Mouse (Mus musculus): ENCODE results near the gene Eipr1.
"Not testable (repeated sequence)": the region's sequence is repeated elsewhere in the genome, so short reads cannot be mapped to it uniquely, and the experiment has no call there.

Eipr1 gene

DNA sequence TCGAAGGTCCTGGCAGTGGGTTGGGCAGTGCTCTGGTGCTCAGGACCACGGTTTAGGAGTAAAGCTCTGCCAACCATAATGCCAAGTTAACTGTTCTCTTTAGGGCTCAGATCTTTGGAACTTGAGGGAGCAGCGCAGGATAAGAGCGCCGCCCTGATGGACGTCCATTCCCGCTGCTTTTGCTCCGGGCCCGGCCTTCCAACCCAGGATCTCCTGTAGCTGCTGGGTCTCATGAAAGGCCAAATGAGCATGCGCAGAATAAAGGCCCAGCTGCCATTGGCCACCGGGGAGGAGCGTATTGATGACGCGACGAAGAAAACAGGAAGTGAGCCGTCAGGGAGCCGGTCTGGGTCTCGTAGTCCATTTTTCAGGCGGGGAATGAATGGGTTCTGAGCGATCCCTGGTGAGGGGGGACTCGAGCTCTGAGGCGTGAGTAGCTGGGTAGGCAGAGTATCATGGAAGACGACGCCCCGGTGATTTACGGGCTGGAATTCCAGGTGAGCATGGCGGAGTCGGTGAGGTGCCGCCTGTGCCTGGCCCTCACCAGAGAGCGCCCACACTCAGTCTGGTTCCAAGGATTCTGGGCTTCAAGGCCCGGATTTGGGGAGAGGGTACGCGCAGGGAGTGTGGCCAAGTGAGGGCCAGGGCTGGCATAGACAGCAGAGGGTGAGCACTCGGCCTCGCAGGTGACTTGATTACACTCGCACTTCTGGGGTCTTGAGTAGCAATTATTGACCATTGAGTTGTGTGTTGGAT lies at the start of gene Eipr1:
Gene Eipr1 (plus strand): TSS at position 296 of the 756 bp plus-strand sequence.
- DNase-seq (ENCODE audit: extremely low spot score, low read depth, low spot score): peak; percentile 93

DNA sequence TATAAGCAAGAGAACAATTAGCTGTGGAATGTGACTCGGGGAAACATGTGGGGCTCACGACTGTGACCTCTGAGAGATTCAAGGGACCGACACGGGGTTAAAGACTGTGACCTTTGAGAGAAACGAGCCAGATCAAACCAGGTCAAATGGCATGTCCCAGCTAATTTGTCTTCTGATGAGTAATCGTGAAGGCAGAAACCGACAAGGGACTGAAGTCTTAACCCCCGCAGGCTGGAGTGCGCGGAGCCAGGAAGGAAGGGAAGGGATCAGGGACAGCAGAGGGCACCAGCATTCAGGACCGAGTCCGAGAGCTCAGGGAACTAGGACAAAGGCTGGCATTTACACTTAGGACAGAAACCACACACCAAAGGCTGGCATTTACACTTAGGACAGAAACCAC lies 47.2 kb upstream of the Eipr1 start:
- no peak for DNase-seq (ENCODE audit: extremely low spot score, low read depth, low spot score)

DNA sequence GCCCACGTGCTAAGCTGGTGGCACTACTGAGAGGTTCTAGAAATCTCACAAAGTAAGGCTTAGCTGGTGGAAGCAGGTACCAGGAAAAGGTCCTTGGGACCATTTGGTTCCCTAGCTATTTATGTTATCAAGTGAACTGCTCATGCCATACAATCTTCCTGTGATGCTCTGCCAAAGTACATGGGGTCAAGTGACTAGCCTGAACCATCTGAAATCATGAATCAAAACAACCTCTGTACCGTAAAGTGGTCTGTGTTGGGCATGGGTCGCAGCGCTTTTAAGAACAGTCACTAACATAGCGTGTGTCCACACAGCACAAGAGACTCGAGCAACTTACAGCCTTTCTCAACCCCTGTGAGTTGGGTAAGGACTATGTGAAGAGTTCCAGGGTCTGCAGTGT lies 46.4 kb upstream of the Eipr1 start:
- DNase-seq (ENCODE audit: extremely low spot score, low read depth, low spot score): no peak

DNA sequence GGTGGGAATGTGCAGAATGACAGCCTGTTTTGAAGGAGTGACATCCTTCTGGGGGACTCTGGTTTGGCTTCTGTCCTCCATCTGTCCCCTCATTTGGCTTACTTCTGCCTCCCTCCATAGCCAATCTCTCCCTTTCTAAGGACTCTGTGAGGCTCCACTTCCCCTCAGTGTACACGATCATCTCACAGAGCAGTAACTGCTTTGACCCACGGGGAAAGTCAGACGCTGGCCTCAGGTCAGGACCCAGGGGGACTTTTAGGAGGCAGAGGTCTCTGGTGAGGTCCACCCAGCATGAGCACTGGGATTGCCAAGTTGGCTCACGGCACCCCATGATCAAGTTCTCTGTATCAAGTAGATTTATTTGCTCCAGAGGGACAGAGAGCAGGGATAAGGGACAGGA lies 43.4 kb upstream of the Eipr1 start:
- DNase-seq (ENCODE audit: extremely low spot score, low read depth, low spot score): no peak

DNA sequence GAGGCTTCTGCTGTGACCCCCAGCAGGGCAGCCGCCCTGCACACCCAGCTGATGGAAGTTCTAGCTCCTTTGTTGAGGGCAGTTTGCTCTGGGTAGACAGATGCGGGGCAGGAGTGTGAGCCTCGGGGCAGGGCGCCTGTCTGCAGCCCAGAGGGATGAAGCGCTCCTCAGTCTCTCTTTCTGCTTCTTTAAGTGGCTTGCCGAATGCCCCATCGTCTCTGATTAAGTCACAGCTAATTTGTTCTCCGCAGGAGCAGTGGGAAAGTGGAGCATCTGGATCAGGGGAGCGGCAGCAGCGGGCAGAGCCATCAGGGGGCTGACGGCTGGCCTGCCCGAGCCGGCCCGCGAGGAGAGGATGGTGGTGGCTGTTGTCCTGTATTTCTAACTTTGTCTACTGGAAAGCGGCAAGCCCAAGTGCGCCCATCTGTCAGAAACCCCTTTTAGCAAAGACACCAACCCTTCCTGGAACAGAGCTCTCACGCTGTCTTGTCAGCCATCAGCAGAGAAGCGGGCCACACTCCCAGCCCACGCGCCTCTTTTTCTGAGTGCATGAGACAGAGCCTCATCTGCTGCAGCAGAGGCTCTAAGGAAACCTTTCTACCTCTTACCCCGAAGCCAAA lies 40.9 kb upstream of the Eipr1 start:
- no peak for DNase-seq (ENCODE audit: extremely low spot score, low read depth, low spot score)

DNA sequence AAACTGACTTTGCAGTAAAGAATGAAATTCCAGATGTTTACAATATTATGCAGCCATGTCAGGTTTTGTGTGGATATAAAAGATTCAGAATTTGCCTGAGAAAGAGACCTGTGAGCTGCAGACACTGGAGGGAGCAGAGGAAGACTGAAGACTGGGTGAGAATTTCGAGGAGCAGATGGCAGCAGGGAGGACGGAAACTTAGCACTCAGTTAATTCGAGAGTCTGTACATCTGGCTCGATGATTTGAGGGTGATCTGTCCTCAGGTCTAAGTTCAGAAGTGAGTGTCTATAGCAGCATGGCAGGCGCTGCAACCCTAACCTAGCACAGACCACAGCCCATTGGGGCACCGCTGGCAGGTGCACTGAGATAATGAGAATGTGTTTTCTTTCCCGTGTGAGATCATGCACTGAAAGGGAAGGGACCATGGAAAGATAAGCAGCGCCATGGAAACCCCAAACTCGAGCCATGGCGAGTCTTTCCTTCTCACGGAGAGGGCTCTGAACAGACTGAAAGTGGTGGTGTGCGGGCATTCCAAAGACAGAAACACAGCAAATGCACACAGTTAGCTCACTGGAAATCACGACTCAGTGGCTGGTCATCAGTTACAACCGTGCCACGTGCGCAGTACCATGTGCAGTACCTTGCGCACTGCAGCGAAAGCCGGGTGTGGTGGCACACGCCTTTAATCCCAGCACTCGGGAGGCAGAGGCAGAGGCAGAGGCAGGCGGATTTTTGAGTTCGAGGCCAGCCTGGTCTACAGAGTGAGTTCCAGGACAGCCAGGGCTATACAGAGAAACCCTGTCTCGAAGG lies 36.6 kb upstream of the Eipr1 start:
- no peak for DNase-seq (ENCODE audit: extremely low spot score, low read depth, low spot score)

DNA sequence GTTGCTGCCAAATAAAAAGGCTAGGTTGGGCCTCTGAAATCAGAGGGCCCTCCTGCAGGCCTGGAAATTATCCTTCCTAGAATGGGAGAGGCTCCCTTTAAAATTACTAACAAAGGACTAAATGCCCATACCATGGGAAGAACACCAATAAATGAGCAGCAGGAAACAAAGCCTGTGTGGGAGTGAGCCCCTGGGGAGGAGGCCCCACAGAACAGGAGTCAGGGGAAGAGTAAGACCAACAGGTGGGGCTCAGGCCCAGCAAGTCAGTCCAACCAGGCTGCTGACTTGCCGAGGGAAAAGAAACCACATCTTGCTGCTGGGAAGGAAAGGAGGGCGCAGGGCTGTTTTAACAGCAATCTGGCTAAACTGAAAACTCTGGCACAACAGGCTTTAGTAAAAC lies 34.5 kb upstream of the Eipr1 start:
- no peak for DNase-seq (ENCODE audit: extremely low spot score, low read depth, low spot score)

DNA sequence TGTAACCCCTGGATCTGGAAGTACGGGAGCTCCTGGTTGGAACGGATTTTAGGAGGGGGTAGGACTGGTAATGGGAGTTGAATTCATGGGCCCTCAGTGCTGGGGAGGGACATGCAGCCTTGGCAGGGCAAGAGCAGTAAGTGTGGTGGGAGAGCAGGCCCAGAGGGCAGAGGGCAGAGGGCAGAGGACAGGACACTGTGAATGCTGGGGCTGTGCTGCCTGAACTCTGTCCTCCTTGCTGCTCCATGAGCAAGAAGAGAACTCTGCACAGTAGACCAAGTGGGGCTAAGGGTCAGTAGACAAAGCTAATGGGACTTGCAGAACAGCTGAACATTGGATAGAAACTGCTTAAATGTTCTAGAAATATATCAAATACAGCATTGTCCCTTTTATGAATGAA lies 33.5 kb upstream of the Eipr1 start:
- DNase-seq (ENCODE audit: extremely low spot score, low read depth, low spot score): no peak

DNA sequence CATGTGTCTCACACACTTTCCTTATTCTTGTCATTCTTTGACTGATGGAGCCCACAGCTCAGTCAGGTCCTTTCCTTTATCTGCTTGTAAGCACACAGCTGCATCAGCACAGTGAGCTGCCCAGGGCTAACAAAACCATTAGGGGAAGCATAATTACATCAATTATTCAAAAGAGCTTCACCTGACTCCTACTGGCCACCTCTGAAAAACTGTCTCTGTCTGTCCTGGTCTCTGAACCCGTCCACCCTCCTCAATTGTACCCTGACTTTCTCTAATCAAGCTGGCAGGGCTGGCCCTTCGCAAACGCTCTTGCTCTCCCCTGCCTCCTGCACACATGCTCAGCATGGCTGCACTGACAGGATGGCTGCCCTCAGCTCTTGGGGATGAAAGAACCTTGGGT lies 27.2 kb upstream of the Eipr1 start:
- DNase-seq (ENCODE audit: extremely low spot score, low read depth, low spot score): no peak

DNA sequence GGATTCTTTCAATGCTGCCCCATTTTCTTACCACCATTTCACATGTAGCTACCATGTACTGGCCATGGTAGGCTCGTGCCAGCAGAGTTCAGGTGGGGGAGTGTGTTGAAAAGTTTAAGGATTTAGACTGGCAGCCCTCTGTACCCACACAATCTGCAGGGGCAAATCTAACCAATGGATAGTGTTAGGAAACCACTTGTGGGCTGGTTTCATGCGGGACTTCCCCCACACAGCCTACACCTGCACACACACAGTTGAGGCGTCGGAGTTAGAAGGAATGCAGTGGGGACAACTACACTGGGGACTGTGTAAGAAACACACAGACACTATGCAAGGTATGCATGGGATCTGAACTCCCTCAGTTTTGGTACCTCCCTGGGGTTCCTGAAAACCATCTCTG lies 25.4 kb upstream of the Eipr1 start:
- no peak for DNase-seq (ENCODE audit: extremely low spot score, low read depth, low spot score)

DNA sequence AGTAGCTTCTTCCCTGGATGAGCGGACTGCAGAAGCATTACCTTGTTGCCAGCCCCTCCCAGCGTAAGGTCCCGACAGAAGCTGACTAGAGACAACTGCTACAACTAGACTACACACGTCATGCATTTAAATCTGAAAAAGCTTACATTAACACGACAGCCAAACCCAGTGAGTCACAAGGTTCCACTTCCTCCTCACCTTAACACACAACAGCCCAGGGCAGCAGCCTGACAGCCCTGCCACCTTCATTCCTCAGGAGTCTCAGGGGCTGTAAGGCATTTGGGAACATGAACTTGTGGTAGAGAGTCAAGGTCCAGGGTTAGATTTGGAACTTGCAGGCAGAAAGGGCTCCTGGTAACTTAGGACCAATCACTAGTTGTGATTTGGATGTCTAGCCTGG lies 24.5 kb upstream of the Eipr1 start:
- no peak for DNase-seq (ENCODE audit: extremely low spot score, low read depth, low spot score)

DNA sequence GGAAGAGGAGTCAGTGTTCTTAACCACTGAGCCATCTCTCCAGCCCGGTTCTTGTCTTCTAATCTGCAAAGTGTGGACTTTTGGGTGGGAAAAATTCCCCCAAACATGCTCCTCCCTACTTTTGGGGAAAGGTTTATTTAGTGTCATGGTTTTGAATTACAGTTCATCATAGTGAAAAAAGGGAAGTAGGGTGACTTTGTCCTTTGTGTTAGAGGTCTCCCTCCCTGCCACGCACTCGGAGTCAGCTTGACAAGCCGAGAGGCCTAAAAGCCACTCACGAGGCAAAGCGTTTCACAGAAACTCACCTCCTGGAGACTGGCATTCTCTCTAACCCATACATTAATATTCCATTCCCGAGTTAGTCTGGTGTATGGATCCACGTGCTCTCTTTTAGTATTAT lies 19.0 kb upstream of the Eipr1 start:
- no peak for DNase-seq (ENCODE audit: extremely low spot score, low read depth, low spot score)

DNA sequence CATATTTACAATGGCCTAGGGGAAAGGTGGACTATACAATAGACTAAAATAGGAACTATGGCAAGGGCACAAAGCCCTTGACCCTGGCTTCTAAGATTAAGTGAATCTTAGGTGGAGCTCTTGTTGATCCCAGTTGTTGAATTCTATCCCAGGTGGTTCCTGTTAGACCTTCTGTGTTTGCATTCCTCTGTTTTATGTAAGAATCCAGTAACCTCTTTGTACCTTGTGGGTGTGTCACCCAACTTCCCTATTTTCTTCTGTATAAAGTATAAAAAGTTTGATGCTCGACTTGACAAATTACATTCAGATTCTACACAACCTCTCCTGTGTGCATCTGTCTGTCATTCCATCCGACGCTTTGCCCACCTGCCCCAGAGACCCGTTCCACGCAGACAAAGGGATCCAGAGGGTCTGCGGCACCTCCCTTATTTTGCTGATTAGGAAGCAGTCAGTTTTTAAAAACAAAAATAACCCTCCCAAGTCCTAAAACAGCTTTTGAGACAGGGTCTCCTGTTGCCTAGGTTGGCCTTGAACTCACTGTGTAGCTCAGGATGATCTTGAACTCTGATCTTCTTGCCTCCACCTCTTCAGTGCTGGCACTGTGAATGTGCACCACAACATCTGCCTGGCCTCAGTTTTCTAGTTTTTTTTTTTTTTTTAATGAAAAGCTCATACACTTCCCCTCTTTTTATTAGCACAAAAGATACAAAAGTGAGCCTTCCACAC lies 17.9 kb upstream of the Eipr1 start:
- not testable (repeated sequence) for DNase-seq (ENCODE audit: extremely low spot score, low read depth, low spot score)

DNA sequence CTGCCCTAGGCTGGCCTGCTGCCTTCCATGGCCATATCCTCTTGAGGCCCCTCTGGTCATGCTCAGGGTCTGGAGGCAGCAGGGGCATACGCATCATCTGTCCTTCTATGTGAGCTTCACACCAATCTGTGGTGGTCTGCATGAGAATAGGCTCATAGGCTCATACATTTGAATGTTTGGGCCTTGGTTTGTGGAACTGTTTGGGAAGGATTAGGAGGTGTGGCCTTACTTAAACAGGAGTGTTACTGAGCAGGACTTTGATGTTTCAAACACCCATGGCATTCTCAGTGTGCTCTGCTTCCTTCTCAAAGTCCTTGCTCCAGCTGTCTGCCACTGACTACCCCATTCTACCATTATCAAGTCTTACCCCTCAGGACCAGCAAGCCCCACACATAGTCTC lies 17.3 kb upstream of the Eipr1 start:
- no peak for DNase-seq (ENCODE audit: extremely low spot score, low read depth, low spot score)

DNA sequence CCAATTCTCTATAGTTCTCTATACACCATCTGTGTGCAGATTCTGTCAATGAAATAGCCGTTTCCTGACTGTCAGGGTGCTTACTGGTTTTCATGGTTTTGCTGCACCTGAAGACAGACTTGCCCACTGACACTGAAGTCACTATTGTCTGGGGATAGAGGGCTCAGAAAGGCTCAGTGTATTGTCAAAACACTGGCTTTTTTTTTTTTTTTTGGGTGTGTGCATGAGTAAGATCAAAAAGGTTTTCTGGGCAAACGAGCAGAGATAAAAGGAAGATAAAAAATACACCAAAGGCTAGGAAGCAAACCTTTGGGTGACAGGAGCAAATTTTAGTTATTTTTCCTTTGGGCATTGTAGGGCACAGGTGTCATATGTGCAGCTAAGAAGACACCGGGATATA lies 16.3 kb upstream of the Eipr1 start:
- no peak for DNase-seq (ENCODE audit: extremely low spot score, low read depth, low spot score)

DNA sequence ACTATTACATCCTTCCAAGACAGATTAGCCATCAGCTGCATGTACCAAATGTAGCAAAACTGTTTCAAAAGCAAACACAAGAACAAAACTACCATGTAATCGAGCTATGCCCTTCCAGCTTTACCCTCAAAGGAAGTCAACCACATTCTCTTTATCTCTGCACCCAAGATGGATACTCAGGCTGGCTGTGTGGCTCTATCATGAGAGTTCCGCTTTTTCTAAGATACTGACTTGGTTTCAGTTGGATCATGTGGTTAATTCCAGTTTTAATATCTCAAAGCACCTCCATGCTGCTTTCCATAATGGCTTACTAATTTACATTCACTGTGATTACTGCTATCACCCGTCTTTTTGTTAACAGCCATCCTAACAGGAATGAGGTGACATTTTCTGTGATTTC lies 8.3 kb upstream of the Eipr1 start:
- no peak for DNase-seq (ENCODE audit: extremely low spot score, low read depth, low spot score)

DNA sequence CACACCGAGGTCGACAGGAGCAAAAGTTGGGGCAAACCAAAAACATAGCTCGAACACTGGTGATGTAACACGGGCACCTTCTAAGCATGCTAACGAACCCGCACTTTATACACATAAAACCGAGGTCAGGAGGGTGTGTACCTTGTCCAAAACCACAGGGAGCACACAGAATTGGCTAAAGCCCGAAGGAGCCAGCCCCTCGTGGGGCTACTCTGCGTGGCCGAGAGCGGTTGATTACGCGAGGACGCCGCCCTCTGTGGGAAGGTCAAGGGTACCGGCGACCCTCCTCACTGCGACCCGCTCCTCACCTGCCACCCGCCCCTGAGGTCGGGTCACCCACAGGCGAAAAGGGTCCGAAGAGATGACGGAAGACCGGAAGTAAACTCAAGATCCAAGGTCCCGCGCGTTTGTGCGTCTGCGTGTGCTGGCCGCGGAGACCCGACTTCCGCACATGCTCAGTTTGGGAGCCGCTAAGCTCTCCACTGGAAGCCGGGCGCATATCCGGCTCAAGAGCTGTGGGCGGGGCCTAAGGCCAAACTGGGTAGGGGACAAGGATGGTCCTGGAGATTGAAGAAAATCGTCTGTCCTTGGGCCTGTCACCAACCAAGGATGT lies 1.5 kb upstream of the Eipr1 start, which contains the start of gene Trappc12:
Gene Trappc12 (minus strand): TSS at position 452 of the 613 bp plus-strand sequence.
- DNase-seq (ENCODE audit: extremely low spot score, low read depth, low spot score): peak; percentile 63

DNA sequence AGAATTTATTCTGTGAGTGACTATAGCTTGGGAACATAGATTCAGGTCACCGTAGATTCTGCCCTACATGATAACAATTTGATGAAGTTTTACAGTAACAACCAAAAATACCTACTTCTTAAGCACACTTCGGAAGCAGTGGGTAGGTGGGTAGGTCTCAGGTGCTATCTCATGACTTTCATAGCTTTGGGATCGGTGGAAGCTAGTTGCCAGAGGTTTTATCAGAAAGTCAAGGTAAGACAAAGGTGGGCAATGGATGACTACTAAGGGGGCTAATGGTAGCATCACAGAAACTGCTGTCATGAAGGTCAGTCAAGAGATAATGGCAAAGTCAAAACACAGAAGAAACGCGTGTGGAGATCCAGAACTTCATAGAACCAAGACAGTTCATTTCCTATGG lies 727 bp upstream of the Eipr1 start:
- DNase-seq (ENCODE audit: extremely low spot score, low read depth, low spot score): no peak

DNA sequence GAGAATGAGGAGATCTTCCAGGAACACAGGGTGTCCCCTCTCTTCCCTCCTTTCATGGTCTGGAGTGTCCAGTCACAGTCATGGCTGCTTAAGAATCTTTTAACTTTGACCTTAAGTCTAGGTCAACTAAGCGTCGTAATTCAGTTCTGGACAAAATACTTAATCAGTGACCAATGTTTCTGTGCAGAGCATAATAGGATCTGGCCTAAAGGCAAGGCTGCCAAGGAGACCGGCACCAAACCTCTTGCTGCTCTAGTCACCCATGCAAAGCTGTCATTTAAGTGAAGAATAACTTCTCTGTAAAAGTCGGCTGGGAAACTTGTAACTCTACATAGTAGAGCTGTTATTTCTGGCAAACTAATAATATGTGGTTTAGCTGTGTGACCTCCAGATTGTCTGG lies 4.4 kb downstream of the Eipr1 start:
- no peak for DNase-seq (ENCODE audit: extremely low spot score, low read depth, low spot score)

DNA sequence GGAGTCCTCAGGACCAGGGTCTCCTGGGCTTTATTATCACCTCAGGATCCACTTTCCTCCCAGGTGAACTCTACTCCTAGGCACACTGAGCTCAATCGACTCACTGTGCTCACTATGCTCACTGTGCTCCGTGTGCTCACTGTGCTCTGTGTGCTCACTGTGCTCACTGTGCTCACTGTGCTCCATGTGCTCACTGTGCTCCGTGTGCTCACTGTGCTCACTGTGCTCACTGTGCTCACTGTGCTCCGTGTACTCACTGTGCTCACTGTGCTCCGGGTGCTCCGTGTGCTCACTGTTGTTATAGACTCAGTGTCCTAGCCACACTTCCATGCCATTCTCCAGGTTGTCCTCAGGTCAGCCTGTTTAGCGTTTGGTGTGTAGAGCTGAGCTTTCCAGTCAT lies 18.4 kb downstream of the Eipr1 start:
- no peak for DNase-seq (ENCODE audit: extremely low spot score, low read depth, low spot score)

DNA sequence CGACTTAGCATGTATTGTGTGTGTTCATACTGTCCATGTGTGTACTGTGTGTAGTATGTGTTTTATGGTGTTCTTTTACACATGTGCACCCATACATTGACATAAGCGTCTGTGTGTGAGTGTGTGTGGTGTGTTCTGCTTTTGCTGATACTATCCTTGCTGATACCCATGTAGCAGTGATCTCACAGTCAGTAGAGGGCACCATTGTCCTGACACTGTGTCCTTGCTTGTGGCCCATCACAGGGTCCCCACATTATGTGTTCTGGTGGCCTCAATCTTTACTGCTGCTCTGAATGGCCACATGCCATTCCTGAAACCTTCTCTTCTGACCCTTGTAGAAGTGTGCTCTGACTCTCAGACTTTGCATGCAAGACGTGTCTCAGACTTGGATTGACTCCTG lies 22.2 kb downstream of the Eipr1 start:
- no peak for DNase-seq (ENCODE audit: extremely low spot score, low read depth, low spot score)
